Mouse (Mus musculus): ENCODE results near the gene Pard3b. TPM values are rescaled to one million over a fixed set of nuclear protein-coding genes. Genes with fewer than 3 reads are reported as not detected.

The Pard3b gene
- total RNA-seq, 2 experiments from 2014 or later, result 12.1 to 15.6 TPM

DNA sequence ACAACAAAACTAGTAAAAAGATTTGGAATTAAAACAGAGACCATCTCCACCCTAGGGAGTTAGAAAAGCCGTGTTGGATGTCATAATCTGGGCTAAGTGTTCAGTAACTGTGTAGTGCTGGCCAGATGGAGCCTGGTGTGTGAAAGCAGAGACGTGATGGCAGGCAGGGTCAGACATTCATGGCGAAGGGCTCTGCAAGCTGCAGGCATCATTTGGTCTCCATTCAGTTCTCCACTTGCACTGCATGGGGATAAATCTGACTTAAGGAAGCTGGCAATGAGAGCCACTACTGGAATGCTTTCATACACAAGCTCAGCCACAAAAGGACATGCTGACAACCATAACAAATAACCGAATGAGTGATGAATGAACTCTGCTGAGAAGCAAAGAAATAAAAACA lies 265.4 kb downstream of the Pard3b start:
- no peak for DNase-seq
- intact Hi-C loops (cut with DNase I), result no loop called here

DNA sequence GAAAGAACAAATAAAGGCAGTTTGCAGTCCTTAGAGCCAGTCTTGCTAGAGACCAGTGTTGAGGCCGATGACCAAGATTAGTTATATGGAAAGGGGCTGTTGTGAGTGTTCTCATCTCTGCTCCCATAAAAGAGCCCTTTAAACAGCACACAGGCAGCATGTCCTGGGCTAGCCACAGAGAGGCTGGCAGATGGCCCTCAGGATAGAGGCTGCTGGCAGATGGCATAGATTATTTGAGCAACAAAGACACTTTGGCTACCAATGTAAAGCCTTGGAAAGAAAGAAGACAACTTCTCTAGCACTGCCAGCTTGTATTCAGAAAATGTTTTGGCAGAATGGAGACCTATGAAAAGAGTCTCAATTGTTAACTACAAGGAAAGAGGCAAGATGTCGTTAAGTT lies 274.3 kb downstream of the Pard3b start:
- intact Hi-C loops (cut with DNase I), result no loop called here
- no peak for DNase-seq

DNA sequence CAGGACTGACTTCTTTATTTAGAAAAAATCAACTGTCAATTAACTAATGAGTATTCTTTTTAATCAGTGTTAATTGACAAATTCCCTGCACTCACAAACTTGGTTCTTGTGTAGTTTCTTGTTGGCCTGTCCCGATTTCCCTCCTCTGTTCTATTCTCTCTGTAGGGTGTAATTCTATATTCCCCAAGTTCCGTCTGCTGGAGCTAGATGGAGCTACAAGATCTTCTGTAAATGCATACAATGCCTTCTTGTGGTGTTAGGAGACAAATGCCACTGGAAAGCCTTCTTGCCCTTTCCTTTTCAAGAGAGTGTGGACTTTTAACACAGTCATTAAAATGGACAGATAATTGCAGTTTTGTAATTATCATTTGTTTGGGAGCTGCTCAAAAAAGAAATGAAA lies 286.3 kb downstream of the Pard3b start:
- intact Hi-C loops (cut with DNase I), result loop anchor here (2.0 to 10.0 kb wide), 2 partner anchors 740 to 774 kb away; no protein-coding TSS in a partner anchor
- DNase-seq, result no peak

DNA sequence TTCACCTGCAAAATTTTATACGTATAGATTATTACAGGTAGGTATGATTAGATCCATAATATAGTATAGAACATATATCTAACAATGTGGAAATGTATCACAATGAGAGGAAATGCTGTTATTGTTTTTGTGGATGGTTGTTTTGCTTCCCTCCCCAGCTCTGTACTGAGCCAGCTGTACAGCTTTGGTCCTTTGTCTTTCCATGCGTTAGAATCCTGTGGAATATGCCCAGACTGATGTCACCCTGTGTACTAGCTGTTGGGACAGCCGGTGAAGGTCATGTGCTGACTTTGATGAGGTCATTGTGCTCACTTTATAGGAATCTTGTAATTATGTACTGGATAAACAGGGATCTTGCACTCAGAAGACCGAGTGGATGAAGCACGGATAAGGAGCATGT lies 286.9 kb downstream of the Pard3b start:
- no peak for DNase-seq
- intact Hi-C loops (cut with DNase I), result loop anchor here (2.0 to 10.0 kb wide), 2 partner anchors 741 to 773 kb away; no protein-coding TSS in a partner anchor

DNA sequence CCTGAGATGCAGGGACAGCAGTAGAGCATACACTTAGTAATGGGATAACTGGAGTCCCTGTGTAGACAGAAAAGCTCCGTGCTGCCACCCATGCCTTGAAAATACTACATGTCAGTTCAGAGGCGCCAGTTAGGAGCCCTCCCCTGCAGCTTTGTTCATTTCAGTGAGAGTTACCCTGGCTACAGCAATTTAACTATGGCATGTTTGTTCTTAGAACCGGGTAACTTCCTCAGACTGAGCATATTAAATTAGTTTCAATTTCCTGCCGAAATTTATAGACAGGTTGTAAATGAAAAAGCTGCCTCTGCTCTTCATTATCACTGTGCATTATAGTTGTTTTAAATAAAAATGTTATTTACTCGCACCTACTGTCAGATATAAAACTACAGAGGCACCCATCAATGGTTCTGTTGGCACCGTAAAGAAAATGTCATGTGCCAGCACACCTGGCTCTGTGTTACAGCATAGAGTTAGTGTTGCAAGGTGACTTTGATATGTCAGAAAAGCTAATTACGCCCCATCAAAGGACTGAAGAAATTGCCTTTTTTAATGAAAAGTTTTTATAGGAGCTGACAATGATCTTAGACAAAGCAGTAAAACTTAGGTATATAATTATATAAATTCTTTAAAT lies 289.6 kb downstream of the Pard3b start:
- intact Hi-C loops (cut with DNase I), result loop anchor here (10.0 kb wide), 1 partner anchor 743 kb away; no protein-coding TSS in a partner anchor
- no peak for DNase-seq

DNA sequence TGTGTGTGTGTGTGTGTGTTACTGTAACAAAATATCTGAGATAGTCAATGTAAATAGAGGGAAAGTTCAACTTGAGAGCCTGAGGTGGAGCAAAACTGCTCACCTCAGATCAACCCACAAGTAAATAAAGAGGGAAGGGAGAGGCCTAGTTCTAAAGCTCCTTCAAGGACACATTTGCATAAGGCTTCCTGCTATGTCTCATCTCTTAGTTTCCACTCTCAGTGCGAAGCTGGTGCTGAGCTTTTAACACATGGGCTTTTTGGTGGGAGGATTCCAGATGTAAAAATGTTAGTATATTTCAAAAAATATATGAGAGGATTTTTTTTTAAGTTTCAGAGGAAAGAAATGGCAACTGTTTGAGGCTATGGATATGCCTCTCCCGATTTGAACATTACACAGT lies 294.9 kb downstream of the Pard3b start:
- intact Hi-C loops (cut with DNase I), result loop anchor here (10.0 kb wide), 1 partner anchor 639 kb away; no protein-coding TSS in a partner anchor
- no peak for DNase-seq

DNA sequence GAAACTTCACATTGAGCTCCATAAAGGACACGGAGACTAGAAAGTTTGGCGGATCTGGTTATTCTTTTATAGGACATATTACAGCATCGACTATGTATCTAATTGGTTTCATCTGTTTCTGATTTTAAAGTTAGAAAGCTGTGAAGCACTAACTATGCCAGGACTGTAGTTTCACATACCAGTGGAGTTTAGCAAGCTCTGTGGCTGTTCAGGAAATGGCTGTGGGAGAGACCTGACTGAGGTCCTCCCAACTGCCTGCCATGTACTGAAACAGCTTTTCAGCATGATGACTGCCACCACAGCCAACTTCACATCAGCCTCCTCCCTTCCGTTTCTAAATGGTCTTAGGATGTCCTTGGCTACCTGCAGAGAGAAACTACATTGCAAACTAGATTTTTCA lies 296.1 kb downstream of the Pard3b start:
- intact Hi-C loops (cut with DNase I), result loop anchor here (10.0 kb wide), 1 partner anchor 640 kb away; no protein-coding TSS in a partner anchor

DNA sequence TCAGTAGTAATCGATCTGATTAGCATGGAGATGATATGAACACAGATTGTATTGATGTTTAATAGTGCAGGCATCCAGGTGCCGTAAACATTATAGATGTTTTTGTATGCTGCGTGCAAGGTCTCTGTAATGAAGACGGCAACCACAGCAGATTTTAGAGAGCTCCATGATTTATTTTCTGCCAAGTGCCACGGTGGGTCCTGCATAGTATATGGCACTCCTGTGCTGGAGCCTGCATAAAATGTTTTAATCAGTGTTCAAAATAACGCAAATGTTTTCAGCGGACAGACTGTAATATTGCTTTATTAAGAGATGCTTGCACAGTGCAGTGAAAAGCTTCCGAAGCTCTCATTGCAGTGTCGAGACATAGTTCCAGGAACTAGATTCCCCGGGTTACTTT lies 301.3 kb downstream of the Pard3b start:
- DNase-seq, result no peak
- intact Hi-C loops (cut with DNase I), result loop anchor here (10.0 kb wide), 1 partner anchor 645 kb away; no protein-coding TSS in a partner anchor

More for the DNA sequence above, 296.1 kb downstream of the Pard3b start:
- DNase-seq, result no peak

DNA sequence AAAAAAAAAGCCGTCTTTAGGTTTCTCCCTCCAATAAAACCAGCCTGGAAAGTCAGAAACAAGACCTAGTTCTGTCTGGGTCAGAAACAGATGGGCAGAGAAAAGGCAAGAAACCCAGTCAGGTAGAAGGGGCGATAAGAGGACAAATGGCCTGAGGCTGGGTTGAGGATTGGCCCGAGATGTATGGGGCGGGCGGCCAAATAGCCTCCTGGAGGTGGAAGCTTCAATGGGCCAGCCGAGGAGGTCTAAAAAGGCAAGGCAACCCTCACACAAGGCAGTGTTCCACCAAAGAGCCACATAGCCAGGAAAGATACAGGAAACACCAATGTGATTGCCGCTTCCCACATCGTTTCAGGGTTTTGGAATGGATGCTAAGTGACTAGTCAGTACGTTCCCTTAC lies 322.9 kb downstream of the Pard3b start:
- intact Hi-C loops (cut with DNase I), result loop anchor here (10.0 kb wide), 1 partner anchor 657 kb away; no protein-coding TSS in a partner anchor
- no peak for DNase-seq

DNA sequence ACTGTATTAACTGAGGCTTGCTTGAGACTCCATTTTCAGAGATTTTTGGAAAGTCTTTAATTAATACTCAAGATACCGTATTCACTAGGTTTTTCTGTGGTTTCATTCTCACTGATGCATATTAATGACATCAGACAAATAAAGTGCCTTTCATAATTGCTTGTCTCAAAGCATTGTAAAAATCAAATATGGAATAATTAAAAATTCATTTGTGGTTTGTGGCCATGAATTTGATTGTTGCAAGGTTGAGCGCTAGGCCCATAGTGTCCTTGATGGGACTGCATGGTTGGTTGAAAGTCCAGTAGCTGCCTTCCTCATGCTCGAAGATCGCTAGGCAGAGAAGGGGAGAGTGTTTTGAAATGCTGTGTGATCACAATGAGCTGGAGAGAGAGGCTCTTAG lies 323.9 kb downstream of the Pard3b start:
- intact Hi-C loops (cut with DNase I), result loop anchor here (10.0 kb wide), 1 partner anchor 658 kb away; no protein-coding TSS in a partner anchor
- no peak for DNase-seq

DNA sequence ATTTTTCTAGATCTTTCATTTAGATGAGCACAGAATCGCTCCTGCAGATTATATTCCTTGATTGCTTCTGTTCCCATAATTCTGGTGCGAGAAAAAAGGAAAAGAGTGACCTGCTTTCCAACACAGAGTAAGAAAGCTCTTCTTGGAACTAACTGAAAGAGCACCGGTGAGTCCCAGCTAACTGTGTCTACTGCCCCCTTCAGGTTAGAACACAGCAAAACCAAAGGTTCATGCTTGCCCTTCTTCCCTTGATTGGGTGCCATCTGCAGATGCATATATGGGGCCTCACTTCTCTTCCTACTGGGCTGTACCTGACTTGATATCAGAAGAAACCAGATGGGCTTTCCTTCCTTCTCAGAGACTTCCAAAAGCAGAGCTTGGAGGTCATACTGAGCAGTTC lies 328.5 kb downstream of the Pard3b start:
- intact Hi-C loops (cut with DNase I), result loop anchor here (5.0 to 10.0 kb wide), 2 partner anchors 590 to 662 kb away; no protein-coding TSS in a partner anchor
- DNase-seq, result no peak

DNA sequence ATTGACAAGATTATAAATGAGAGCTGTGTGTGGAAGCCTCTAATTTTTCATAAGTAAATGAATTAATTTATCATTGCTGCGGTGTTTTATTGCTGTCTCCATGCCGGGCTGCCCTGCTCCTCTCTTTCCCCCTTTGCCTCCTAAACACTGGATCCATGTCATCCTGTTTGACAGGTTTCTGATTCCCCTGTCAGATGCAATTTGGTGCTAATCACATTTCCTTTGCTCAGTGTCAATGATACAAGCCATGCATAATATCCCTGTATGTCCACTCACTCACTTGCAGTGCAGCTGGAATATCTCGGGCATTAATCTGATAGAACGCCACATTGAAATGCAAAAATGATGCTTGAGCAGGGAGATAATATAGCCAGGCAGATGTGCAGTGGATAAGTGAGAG lies 329.2 kb downstream of the Pard3b start:
- DNase-seq, result no peak
- intact Hi-C loops (cut with DNase I), result loop anchor here (5.0 to 10.0 kb wide), 2 partner anchors 591 to 663 kb away; no protein-coding TSS in a partner anchor

DNA sequence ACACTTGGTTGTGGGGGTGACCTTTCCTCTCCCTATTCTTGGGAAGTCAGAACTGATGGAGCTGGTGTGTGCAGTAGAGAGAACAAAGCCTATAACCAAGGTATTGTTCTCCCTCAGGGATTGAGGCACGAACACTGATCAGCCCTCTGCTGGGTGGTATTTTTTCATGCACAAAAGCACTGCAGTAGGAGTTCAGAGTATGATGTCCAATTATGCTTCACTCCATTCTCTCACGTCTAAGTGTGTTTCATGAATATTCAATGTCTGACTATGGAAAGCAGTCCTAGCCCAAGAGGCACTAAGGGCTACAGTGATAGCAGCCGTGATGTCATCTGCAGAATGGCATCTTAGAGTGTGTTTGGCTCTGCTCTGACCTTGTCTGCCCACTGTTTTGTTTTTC lies 359.1 kb downstream of the Pard3b start:
- no peak for DNase-seq
- intact Hi-C loops (cut with DNase I), result no loop called here

DNA sequence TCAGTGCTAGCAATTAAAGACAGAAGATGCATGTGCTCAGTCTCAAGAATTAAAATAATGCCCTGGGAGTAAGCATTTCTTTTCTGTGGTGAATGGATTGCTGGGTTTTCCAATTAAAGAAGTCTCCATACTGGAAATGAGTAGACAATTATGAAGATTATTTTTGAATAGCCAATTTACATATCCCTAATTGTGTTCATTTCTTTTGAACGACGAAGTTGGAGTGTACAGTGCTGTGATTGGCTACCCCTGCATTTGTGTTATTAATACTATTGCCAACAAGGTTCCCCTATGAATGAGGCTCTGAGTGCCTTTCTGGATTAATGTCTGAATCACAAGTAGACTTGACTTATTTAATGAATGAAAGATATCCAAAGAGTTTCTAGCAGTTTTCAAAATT lies 370.2 kb downstream of the Pard3b start:
- no peak for DNase-seq
- intact Hi-C loops (cut with DNase I), result no loop called here

DNA sequence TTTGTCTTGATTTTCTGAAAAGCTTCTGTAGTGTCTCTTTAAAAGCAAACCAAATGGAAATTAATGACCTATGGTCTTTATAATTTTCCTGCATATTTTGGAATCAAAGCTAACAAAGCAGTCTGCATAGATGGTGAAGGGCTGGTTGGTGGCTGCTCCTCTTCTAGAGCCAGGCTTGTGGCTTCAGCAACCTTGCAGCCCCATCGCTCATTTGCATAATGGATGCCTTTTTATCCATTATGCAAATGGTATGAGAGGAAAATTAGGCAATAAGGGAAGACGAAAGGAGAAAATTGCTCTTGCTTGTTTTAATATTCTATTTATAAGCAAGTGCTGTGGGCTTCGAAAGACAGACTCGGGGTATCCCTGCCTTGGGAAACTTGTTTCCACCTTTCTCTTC lies 373.1 kb downstream of the Pard3b start:
- intact Hi-C loops (cut with DNase I), result no loop called here
- DNase-seq, result no peak

DNA sequence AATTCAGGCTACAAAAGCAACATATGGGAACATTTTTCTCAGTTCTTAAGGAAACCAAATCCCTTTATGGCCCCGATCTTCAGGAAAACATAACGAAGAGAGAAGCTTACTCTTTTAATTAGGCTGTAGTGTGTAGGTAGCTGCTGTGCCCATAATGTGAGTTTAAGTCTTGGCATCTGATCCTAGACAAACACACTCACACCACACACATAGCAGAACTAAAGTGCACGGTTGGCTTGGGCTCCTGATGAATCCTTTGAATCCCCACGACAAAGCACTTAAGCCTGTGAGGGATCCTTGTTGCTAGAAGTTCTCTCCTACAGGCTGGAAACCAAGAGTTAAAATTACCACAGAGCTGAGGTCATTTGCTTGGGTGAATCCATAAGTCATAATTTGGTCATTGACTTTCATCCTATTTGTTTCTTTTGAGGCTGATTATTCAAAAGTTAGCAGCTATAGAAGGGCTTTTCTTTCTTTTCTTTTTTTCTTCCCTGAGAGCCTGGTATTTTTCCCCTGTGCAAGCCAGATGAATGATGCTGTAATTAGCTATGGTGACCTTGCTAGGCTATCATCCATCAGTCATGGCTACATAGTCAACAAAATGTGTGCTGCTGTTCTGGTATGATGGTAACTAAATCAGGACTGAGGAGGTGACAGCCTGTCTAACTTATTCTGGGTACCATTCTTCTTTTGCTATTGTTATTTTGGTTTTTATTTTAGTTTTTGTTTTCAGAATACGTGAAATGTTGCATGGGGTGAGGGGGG lies 378.1 kb downstream of the Pard3b start:
- intact Hi-C loops (cut with DNase I), result no loop called here
- DNase-seq, result no peak

DNA sequence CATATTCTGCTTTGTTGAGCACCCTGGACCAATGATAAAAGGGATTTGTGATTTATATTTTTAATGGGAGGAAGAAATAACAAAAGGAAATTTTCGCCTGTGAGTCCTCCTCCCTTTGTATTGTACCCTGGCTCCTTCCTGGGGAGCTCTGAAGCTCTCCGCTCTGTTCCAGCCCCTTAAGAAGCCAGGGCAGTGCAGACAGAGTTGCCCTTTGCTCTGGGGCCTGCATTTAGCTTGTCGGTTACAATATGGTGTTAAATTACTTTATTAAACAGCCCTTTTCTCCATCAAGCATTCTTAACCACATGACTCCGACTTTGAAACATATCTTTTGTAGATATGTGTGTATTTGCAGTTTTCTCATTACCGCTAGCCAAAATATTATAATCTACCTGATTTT lies 379.7 kb downstream of the Pard3b start:
- DNase-seq, result no peak

DNA sequence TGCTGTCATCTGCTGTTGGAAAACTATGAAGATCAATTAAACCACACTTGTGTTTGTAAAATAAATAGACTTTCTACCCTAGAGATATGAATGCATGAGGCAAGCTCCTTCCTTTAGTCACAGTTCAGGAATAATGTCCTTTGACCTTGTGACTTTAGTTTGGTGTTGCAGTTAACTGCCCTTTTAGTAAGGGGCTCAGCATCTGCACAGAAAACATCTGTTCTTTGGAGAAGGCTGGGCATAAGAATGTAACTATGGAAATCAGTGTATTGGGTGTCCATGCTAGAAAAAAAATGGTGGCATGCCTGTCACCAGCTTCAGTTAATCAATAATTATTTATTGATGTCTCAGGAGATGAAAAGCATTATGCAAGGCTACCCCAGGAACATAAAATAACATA lies 381.1 kb downstream of the Pard3b start:
- intact Hi-C loops (cut with DNase I), result no loop called here

More for the DNA sequence above, 379.7 kb downstream of the Pard3b start:
- intact Hi-C loops (cut with DNase I), result no loop called here

DNA sequence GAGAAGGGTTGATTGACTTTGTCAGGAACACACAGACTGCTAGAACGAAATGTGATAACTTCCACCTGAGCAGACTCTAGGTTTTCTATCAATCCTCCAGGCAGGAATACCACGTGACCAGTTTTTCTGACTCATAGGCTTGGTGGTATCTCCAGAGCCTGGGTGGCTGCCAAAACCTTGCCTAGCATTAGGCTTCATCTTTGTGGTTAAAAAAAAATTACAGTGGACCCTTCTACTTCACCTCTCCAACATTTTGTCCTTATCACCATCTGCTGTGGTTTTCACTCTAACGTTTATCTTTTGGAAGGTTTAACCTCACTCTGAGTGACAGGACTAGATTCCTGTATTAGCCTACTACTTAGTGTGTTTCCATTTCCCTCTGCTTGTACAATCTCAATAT lies 403.1 kb downstream of the Pard3b start:
- DNase-seq, result no peak
- intact Hi-C loops (cut with DNase I), result no loop called here

More for the DNA sequence above, 381.1 kb downstream of the Pard3b start:
- DNase-seq, result no peak

DNA sequence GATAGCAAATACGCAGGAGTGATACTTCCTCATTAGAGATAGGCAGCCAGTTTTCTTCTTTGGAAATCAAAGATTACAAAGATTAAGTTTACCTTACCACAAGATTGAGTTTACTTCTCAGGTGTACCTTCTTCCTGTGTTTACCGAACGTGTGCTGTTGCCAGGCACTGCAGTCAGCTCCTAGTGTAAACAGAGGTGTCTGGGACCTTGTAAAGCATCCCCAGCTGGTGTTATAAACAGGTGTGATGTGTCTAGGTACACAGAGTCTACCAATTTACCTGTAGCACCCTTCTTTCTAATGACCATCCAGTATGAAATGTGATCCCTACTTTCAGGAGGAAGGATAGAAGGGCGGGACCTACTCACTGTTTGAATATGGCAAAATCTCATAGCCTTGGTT lies 410.0 kb downstream of the Pard3b start:
- no peak for DNase-seq
- intact Hi-C loops (cut with DNase I), result no loop called here

DNA sequence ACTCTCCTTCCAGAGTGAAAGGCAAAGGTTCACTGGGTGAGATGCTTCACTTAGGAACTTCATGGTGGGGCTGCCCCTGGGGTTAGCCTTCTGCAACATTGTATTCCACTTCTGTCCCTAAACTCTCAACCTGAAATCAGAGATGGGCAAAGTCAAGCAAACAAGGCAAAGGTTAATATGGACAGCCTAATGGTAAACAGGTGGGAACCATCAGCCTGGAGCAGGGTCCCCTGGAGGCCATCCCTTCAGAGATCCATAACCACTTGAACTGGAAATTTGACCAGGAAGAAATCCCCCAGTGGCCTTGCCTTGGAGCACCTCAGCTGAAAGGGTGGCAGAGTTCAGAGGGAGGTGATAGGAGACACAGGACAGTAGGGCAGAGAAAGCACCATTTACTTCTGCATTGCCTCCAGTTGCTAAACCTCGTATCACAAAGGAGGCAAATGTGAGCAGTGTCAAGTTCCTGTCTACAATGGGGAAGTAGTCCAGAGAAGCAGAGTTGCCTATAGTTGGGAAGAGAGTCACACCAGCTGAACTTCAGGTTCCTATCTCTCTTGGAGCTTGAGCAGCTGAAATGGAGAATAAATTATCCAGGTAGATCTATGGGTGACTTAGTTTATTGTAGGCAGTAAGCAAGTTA lies 412.7 kb downstream of the Pard3b start:
- DNase-seq, result no peak
- intact Hi-C loops (cut with DNase I), result no loop called here
